Mouse (Mus musculus): ENCODE data around the gene Sgip1.

- TF ChIP-seq NANOG (IDR thresholded peaks at IDR 0.05; ENCODE audit: borderline replicate concordance, low read length) (no peak), CTCF (conservative IDR thresholded peaks at IDR 0.05; ENCODE audit: low read length) (no peak), POU5F1 (IDR thresholded peaks at IDR 0.05; ENCODE audit: borderline replicate concordance, low read length) (no peak)
Observed at GRCm38 (mm10) chr4:102871274-102871673, 130.2 kb downstream of the Sgip1 start.
